Mouse (Mus musculus) bone marrow, adult 2 months (tissue): ENCODE measurements around the gene Gm20431. TPM values are rescaled to one million over a fixed set of nuclear protein-coding genes. Genes with fewer than 3 reads are reported as not detected.
"Not testable (repeated sequence)": the region's sequence is repeated elsewhere in the genome, so short reads cannot be mapped to it uniquely, and the experiment has no call there.

Source experiments
- H3K27ac ChIP-seq: fragments of 200-500 bp; 2 replicates; pipeline ENCODE4 v1.5.1; 2012; ENCODE audit warnings: low read depth, mild to moderate bottlenecking, control low read depth, inconsistent platforms, low read length; ENCODE audit not compliant: control insufficient read depth, poor library complexity, insufficient read depth
- H3K4me1 ChIP-seq: fragments of 200-500 bp; 2 replicates; pipeline ENCODE4 v1.6.1; 2011; ENCODE audit warnings: low read length; ENCODE audit not compliant: control insufficient read depth, insufficient read depth
- H3K4me3 ChIP-seq: fragments of 200-500 bp; replicated peaks from 2 replicates; pipeline ENCODE3; 2011; ENCODE audit warnings: mild to moderate bottlenecking, low read depth, low read length, control low read depth; ENCODE audit not compliant: control insufficient read depth
- CTCF ChIP-seq: fragments of 200-500 bp; IDR thresholded peaks from 2 replicates; pipeline ENCODE4 v1.5.1; 2011; ENCODE audit warnings: low read length, control low read depth; ENCODE audit not compliant: control insufficient read depth, insufficient read depth
- POLR2A ChIP-seq: fragments of 200-500 bp; IDR thresholded peaks from 2 replicates; pipeline ENCODE4 v1.6.1; 2011; ENCODE audit warnings: low read depth, mild to moderate bottlenecking, control low read depth, low read length, borderline replicate concordance; ENCODE audit not compliant: control insufficient read depth
- WGBS: fragments of 180-500 bp; shearing (Covaris S2); methylation state at CpG from one replicate; pipeline ENCODE4 v1.1.7; 2018; 5-methylcytosine and 5-hydroxymethylcytosine counted together
- polyA plus RNA-seq: library from polyadenylated mRNA; stranded (reverse); fragments of >200 nt; gene quantifications from 2 replicates; pipeline ENCODE4 v1.2.4, GENCODE M21; 2011; ENCODE audit warnings: low replicate concordance; ENCODE audit not compliant: missing spikeins, insufficient read depth, insufficient read length

The Gm20431 gene
- polyA plus RNA-seq, 1 experiment: not detected

DNA sequence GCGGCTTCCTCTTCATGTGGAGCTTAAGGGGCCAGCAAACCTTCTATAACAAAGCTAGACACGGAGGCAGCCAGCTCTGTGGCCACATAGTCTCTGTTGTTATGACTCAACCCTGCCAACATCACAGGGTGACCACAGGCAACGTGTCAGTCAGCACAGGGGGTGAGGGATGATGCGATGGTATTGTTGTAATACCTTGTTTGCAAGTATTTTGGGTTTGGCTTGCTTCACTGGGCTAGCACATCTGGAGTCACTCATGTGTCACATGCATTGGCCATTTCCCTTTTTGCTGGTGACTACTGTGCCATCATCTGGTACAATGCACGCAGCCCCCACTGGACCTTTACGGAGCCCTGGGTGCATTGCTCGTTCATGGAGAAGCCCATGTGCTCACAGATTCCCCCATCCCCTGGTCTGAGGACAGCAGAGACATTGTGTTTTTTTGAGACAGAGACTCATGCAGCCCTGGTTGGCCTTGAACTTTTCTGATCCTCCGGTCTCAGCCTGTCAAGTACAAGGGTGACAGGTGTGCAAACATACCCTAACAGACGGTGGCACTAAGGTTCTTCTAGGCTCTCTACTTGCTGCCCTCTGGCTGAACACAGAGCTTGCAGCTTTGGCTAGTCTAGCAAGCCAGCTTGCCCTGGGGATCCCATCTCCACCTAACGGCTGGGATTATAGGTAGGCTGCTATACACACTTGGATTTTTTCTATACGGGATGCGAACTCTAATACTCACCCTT, 11.8 kb downstream of the Gm20431 start:
- Histone ChIP-seq H3K27ac (peak overlapping the region; percentile 36), H3K4me1 (peaks cover 11% of the 10 kb centered on the region), H3K4me3 (no peak overlapping the region)
- WGBS: 62% methylated on average over 12 of the region's 12 CpGs
- no peak for TF ChIP-seq CTCF
- no peak for TF ChIP-seq POLR2A

DNA sequence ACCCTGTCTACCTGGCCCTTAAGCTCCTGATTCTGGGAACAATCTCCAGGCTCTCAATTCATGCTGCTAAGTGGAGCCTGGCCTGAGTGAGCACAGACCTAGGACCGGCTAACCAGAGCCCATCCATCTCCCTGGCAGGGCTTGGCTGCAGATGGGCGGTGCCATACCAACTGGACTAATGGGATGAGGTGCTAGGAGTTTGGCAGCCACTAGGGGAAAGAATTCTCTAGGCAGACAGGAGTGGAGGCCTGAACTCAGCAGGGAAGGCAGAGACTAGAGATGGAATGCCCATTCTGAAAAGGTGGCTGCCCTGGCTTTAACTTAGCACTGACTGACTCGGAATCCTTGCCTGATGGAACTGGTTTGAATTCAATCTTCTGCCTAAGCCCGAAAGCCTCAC, 14.9 kb downstream of the Gm20431 start:
- H3K4me1 ChIP-seq: peaks cover 11% of the 10 kb centered on the region
- no peak for TF ChIP-seq CTCF
- TF ChIP-seq POLR2A: no peak

DNA sequence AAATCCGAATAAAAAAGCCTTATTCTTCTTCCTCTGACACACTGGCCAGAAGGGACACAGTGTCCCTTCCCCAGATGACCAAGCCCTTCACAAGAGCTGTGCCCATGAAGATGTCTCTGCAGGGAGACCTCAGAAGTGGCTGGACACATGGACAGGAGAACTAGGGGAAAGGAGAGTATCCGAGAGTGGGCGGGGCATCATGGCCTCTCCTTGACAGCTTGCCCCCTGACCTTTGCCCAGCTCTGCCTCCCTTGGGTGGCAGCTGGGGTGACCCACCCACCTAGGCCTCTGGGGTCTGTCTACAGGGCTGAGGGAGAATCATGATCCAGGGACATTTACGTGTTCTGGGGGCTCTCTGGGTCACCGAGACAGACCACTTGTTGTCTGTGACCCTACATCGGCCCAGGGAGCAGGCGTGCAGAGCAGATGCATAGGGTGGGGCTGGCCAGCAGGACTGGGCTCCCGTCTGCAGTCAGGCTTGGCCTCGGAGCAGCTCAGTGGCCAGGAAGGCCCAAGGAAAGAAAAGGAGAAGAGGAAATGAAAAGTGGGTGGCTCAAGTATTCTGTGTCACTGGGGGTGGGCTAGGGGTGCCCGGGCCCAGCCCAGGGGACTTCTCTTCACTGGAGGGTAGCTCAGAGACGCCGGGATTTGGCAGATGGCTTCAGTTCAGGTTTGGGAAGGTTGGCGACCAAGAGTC, 17.8 kb downstream of the Gm20431 start:
- not testable (repeated sequence) for H3K27ac ChIP-seq, H3K4me1 ChIP-seq, H3K4me3 ChIP-seq
- WGBS: 77% methylated on average over 13 of the region's 13 CpGs

More for the DNA sequence above, 14.9 kb downstream of the Gm20431 start:
- WGBS: 88% methylated on average over 4 of the region's 4 CpGs
- Histone ChIP-seq H3K27ac (no peak overlapping the region), H3K4me3 (no peak overlapping the region)

DNA sequence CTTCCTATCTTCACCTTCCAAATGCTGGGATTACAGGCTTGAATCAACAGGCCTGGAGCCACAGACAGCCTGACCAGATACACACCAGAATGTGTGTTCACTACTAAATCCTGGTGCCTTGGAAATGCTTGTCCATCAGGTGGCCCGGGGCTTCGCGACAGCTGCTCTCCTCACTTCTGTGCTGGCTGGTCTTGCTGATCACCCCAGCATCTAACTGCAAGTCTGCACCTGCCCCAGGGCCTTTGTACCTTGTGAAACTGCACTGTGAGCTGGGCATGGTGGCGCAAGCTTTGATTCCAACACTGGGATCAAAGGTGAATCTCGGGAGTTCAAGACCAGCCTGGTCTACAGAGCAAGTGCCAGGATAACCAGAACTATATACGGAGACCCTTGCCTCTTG, 19.1 kb downstream of the Gm20431 start:
- H3K27ac ChIP-seq: no peak overlapping the region
- H3K4me3 ChIP-seq: no peak overlapping the region
- H3K4me1 ChIP-seq: no peaks in the 10 kb centered on the region; the same call in 1 of the 2 replicates
- TF ChIP-seq CTCF (no peak), POLR2A (no peak)
- 89% methylated on average over 6 of the region's 6 CpGs for WGBS

DNA sequence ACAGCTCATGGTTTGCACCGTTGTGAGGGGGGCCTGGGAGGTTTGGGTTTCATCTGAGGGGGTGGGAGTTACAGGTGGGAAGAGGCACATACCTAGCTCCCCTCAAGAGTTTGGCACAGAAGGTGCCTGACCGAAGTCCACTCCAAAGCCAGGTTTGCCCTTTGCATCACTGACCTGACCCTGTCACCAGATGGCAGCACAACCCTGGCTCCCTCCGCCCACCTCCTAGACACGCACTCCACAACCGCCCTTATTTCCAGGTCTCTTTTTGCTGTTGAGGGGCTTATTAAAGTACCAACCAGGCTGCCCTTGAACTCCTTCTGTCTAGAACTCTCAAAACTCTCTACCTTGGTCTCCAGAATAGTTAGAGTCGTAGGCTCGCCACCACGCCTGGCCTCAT, 20.0 kb downstream of the Gm20431 start:
- Histone ChIP-seq H3K4me1 (no peaks in the 10 kb centered on the region; the same call in 1 of the 2 replicates), H3K4me3 (no peak overlapping the region), H3K27ac (no peak overlapping the region)
- 8% methylated on average over 8 of the region's 8 CpGs for WGBS
- no peak for TF ChIP-seq POLR2A
- peak; percentile 98 for TF ChIP-seq CTCF

DNA sequence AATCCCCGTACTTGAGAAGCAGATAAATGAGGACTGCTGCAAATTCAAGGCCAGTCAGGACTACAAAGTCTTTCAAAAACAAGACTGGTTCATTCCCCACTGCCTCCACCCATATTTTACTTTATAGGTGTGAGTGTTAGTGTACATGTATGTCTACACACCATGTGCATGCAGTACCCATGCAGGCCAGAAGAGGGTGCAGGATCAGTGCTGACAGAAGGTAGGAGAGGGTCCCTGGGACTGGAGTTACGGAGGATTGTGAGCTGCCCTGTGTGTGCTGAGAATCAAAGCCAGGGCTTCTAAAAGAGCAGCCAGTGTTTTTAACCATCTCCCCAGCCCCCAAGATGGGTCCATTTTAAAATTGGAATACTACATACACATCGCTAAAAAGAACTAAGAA, 21.0 kb downstream of the Gm20431 start:
- WGBS: 71% methylated on average over 3 of the region's 3 CpGs

DNA sequence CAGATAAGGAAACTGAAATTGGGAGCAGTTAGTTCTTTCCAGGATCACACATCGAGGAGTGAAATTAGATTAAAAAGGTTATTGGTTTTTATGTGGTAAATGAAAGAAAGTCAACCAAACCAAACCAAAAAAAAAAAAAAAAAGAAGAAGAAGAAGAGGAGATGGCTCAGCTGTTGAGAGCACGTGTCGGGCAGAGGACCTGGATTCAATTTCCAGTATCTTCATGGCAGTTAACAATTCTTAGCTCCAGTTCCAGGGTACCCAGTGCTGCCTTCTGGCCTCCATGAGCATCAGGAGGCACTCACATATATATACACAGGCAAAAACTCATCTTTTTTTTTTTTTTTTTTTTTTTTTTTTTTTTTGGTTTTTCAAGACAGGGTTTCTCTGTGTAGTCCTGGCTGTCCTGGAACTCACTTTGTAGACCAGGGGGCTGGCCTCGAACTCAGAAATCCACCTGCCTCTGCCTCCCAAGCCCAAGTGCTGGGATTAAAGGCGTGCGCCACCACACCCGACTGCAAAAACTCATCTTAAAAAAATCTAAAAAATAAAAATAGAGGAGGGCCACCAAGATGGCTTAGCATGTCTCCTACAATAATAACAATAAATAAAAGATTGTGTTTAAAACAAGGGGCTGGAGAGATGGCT, 26.3 kb downstream of the Gm20431 start:
- 54% methylated on average over 7 of the region's 7 CpGs for WGBS
- H3K27ac ChIP-seq: no peak overlapping the region
- H3K4me3 ChIP-seq: no peak overlapping the region
- no peak for TF ChIP-seq CTCF
- TF ChIP-seq POLR2A: no peak
- peaks cover 2% of the 10 kb centered on the region; the same call in 1 of the 2 replicates for H3K4me1 ChIP-seq

More for the DNA sequence above, 21.0 kb downstream of the Gm20431 start:
- TF ChIP-seq POLR2A: no peak
- peak; percentile 71 for TF ChIP-seq CTCF
- no peak overlapping the region for H3K27ac ChIP-seq
- H3K4me3 ChIP-seq: no peak overlapping the region
- no peaks in the 10 kb centered on the region; the same call in 1 of the 2 replicates for H3K4me1 ChIP-seq

DNA sequence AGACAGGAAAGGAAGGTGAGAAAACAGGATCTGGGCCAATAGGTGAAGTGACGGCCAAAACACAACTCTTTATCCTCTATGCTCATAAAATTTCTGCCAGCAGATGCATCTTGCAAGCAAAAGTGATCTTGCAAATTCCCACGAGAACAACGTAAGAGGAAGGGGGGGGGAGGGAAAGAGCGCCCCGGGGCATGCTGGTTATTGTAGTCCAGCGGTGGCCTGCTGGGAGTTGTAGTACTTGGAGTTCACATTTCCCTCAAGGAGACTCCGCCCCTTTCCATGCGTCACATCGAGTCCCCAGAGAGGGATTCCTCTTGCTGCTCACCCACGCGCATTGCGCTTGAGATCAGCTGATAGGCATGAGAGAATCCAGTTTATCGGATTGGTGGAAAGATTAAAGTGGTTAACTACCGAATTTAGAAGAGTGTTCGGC, 26.9 kb downstream of the Gm20431 start:
- WGBS: under 1% methylated on average over 15 of the region's 15 CpGs
- no peak overlapping the region for H3K27ac ChIP-seq

More for the DNA sequence above, 26.9 kb downstream of the Gm20431 start:
- peak overlapping the region; percentile 5 for H3K4me3 ChIP-seq
- H3K4me1 ChIP-seq: peaks cover 2% of the 10 kb centered on the region; the same call in 1 of the 2 replicates
- TF ChIP-seq POLR2A: no peak
- TF ChIP-seq CTCF: no peak
